Mouse (Mus musculus) neural tube, embryonic 13.5 days (tissue): ENCODE measurements at regions not wholly inside any gene's neighbourhood (a gene's known extent, or its start where the extent isn't known, plus 50 kb on each side); places are given as distances from the start of the nearest gene placed in this dataset.

Experiments used
- ATAC-seq: fragments of 200-750 bp; cut with Nextera tagmentation; 2 replicates; pipeline ENCODE4 v1.8.0; 2017; ENCODE audit warnings: low read depth, mild to moderate bottlenecking, moderate TSS enrichment, moderate library complexity
- H3K27ac ChIP-seq: fragments of 300-500 bp; sonication (generic); replicated peaks from 2 replicates; pipeline ENCODE4 v1.5.1; 2015; ENCODE audit warnings: moderate library complexity, mild to moderate bottlenecking, inconsistent platforms
- H3K27me3 ChIP-seq: fragments of 300-500 bp; sonication (generic); 2 replicates; pipeline ENCODE4 v1.6.1; 2015; ENCODE audit warnings: mild to moderate bottlenecking, inconsistent platforms
- H3K36me3 ChIP-seq: fragments of 300-500 bp; sonication (generic); 2 replicates; pipeline ENCODE4 v1.6.1; 2015; ENCODE audit warnings: mild to moderate bottlenecking, inconsistent platforms
- H3K4me1 ChIP-seq: fragments of 300-500 bp; sonication (generic); replicated peaks from 2 replicates; pipeline ENCODE4 v1.6.1; 2015; ENCODE audit warnings: inconsistent platforms
- H3K4me2 ChIP-seq: fragments of 300-500 bp; sonication (generic); 2 replicates; pipeline ENCODE4 v1.6.1; 2015; ENCODE audit warnings: inconsistent platforms, mild to moderate bottlenecking, moderate library complexity
- H3K4me3 ChIP-seq: fragments of 300-500 bp; sonication (generic); 2 replicates; pipeline ENCODE4 v1.5.1; 2015; ENCODE audit warnings: mild to moderate bottlenecking, inconsistent platforms
- H3K9ac ChIP-seq: fragments of 300-500 bp; sonication (generic); 2 replicates; pipeline ENCODE4 v1.6.1; 2015; ENCODE audit warnings: moderate library complexity, mild to moderate bottlenecking, inconsistent platforms
- H3K9me3 ChIP-seq: fragments of 300-500 bp; sonication (generic); 2 replicates; pipeline ENCODE4 v1.6.1; 2016; ENCODE audit warnings: inconsistent platforms
- WGBS: fragments of 180-500 bp; shearing (Covaris S2); methylation state at CpG from one replicate; pipeline ENCODE4 v1.1.7; 2015; 5-methylcytosine and 5-hydroxymethylcytosine counted together

DNA sequence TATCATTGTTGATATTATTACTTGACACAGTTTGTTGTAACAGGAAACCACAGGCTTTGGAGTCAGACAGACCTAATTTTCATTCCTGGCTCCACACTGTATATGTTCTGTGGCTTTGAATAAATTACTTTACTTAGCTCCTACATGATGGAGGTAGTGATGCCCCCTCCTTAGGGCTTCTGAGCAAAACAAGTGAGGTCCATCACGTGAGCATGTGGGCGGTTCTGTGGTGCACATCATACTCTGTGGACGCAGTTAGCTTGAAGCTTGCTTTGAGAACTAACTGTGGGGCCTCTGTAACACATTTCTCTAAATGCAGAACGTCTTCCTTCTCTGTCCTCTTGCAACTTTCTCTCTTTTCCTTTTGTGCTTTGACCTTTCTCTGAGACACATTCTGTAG lies 251.4 kb downstream of the Ccdc91 start:
- no peaks in the 10 kb centered on the region for H3K9me3 ChIP-seq
- no peak overlapping the region for H3K9ac ChIP-seq
- ATAC-seq: no peak
- H3K4me1 ChIP-seq: no peaks in the 10 kb centered on the region
- H3K27ac ChIP-seq: no peak overlapping the region
- no peaks in the 10 kb centered on the region for H3K36me3 ChIP-seq
- 84% methylated on average over 4 of the region's 4 CpGs for WGBS
- no peak overlapping the region for H3K4me2 ChIP-seq
- no peaks in the 10 kb centered on the region for H3K27me3 ChIP-seq
- no peak overlapping the region for H3K4me3 ChIP-seq

DNA sequence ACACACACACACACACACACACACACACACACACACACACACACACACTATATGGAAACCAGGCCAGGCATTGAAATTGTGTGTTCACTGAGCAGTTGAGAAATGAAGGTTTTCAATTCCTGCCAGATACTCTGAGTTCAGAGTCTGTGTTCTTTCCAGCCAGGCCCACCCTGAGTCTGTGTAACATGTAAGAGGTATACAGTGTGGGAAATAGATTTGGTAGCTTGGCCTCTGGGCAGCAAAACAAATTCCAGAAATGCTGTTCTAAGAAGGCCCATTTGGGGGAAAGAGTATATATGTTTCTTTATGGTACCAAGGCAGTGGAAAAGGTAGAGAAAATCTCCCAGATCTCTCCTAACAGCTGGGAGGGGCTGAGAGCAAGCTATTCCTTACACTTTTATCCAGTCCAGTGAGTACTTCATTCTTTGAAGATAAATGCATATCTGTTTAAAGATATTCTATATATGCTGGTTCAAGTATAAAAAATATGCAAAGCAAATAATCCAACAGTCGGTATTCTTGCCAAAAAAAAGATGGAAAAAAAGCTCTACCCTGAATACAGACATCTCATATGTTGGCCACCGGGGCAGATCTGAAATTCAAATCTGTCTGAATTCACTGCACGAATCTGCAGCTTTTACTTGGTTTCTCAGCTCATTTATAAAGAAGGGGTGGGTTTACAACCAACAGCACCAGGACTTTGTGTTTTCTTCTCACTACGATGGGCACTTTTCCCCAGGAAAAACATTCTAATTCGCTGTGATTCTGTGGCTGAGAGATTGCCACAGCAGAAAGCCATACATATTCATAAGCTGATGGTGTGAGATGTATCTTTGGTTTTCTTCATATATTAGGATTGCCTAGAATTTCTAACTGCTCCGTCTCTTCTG lies 252.3 kb downstream of the Ccdc91 start:
- ATAC-seq: no peak
- Histone ChIP-seq H3K27me3 (no peaks in the 10 kb centered on the region), H3K9ac (no peak overlapping the region), H3K36me3 (no peaks in the 10 kb centered on the region), H3K9me3 (no peaks in the 10 kb centered on the region), H3K4me1 (no peaks in the 10 kb centered on the region), H3K27ac (no peak overlapping the region), H3K4me3 (no peak overlapping the region), H3K4me2 (no peak overlapping the region)
- WGBS: 82% methylated on average over 6 of the region's 6 CpGs

DNA sequence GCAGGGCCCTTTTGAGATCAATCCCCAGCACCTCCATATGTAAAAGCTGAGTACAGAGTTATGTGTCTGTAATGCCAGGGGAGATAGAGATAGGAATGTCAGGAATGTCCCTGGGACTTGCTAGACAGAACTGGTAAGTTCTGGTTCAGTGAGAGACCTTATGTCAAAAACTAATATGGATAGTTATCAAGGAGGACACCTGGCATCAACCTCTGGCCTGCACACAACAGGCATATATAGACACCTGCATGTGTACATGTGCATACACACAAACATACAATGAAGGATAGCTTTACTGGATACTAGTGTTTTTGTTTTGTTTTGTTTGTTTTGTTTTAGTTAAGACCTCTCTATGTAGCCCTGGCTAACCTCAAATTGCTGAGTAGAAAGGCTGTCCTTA lies 254.1 kb downstream of the Ccdc91 start:
- no peak overlapping the region for H3K27ac ChIP-seq
- no peak overlapping the region for H3K9ac ChIP-seq
- no peak for ATAC-seq
- no peak overlapping the region for H3K4me3 ChIP-seq
- H3K4me1 ChIP-seq: no peaks in the 10 kb centered on the region
- H3K27me3 ChIP-seq: no peaks in the 10 kb centered on the region
- H3K36me3 ChIP-seq: no peaks in the 10 kb centered on the region
- no peak overlapping the region for H3K4me2 ChIP-seq
- H3K9me3 ChIP-seq: no peaks in the 10 kb centered on the region

DNA sequence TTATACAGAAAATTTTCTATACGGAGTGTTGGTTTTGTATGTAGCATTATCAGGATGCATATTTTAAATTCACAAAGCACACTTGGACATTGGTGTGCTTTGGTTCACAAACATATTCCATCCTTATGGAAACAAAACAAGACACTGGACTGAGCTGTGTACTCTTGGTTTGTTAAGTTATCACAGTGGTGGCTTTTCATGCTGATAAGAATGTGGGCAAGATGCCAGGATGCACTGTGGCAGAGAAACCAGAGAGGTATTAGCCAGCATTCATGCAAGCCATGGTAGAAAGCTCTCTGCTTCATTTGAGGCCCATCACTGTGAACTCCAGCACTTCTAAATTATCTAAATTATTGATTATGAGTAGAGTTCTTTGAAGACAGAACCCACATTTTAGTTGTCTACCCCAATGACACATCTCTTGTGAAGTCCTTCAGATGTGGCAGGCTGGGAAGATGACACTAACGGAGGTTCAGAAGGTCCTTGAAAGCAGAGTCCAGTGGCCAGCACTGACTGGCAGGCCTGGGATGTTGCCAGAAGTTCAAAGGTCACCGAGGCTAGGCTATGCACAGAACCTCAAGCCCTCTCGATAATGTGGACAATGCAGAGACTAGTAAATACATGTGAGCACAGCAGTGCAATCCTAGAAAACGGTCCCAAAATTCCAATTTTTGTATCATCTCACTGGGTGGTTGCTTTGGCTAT lies 263.1 kb downstream of the Ccdc91 start:
- ATAC-seq: no peak
- 91% methylated on average over 5 of the region's 5 CpGs for WGBS

DNA sequence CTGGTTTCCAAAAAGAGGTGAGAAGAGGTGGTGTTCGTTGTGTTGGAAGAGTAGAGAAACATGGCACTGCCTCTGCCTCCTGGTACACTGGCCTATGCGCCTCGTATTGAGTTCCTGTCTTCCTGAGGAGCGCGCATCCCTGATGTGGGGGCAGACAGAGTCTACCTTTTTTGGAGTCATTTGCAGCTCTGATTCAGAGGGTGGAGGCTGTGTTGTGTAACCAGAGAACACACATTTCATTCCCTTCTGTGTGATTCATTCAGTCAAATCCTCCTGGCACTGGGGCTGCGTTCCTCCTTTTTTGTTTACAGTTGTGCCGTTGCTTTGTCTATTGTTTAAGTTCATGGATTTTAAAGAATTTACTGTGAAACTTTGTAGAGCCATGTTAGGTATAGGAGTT lies 265.8 kb downstream of the Ccdc91 start:
- WGBS: 65% methylated on average over 7 of the region's 7 CpGs
- no peaks in the 10 kb centered on the region for H3K4me1 ChIP-seq
- no peaks in the 10 kb centered on the region for H3K36me3 ChIP-seq
- no peak overlapping the region for H3K27ac ChIP-seq
- H3K9ac ChIP-seq: no peak overlapping the region
- H3K9me3 ChIP-seq: no peaks in the 10 kb centered on the region
- H3K4me2 ChIP-seq: no peak overlapping the region
- no peak overlapping the region for H3K4me3 ChIP-seq
- no peak for ATAC-seq
- H3K27me3 ChIP-seq: no peaks in the 10 kb centered on the region

More for the DNA sequence above, 263.1 kb downstream of the Ccdc91 start:
- Histone ChIP-seq H3K4me2 (no peak overlapping the region), H3K4me3 (no peak overlapping the region), H3K27ac (no peak overlapping the region), H3K36me3 (no peaks in the 10 kb centered on the region), H3K9ac (no peak overlapping the region), H3K9me3 (no peaks in the 10 kb centered on the region), H3K27me3 (no peaks in the 10 kb centered on the region), H3K4me1 (no peaks in the 10 kb centered on the region)

DNA sequence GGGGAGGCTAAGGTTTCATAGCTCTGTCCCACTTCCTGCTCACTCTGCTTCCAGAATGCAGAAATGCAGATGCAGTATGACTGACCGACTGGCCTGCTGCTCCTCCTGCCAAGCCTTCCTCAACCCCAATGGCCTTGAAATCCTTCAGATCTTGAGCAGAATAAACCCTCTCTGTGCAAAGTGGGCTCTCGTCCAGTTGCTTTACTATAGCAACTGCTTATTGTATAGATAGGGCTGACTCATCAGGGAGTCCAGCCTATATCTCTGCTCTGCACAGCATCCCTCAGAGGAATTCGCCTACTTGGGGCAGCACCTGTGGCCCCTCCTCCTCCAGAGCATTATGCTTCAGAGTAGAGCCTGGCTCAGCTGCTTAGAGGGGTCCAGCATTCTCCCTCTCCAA lies 268.5 kb downstream of the Ccdc91 start:
- 57% methylated on average over 3 of the region's 3 CpGs for WGBS
- H3K36me3 ChIP-seq: no peaks in the 10 kb centered on the region
- H3K27ac ChIP-seq: no peak overlapping the region
- no peaks in the 10 kb centered on the region for H3K4me1 ChIP-seq
- H3K4me3 ChIP-seq: no peak overlapping the region
- H3K27me3 ChIP-seq: no peaks in the 10 kb centered on the region
- ATAC-seq: no peak
- H3K9ac ChIP-seq: no peak overlapping the region
- H3K4me2 ChIP-seq: no peak overlapping the region
- no peaks in the 10 kb centered on the region for H3K9me3 ChIP-seq

DNA sequence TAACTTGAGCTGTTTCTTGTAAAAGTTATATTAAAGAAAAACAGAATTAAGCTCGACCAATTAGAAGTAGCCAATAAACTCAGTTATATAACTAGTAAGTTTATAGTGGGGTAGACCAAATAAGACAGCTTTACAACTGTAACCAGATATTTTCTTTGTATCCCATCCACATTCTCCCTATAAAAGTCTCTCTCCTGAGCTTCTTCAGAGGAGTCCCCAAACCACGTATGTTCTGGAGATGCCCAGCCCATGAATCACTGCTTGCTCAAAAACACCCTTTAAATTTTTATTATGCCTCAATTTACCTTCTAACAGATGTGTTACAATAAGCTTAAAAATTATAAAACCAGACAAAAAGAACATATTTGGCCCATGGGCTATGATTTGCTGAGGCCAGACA lies 270.1 kb downstream of the Ccdc91 start:
- Histone ChIP-seq H3K4me1 (no peaks in the 10 kb centered on the region), H3K27ac (no peak overlapping the region), H3K4me2 (no peak overlapping the region), H3K9ac (no peak overlapping the region), H3K36me3 (no peaks in the 10 kb centered on the region), H3K27me3 (no peaks in the 10 kb centered on the region), H3K9me3 (no peaks in the 10 kb centered on the region), H3K4me3 (no peak overlapping the region)
- WGBS: 83% methylated on average over 2 of the region's 2 CpGs
- ATAC-seq: no peak

DNA sequence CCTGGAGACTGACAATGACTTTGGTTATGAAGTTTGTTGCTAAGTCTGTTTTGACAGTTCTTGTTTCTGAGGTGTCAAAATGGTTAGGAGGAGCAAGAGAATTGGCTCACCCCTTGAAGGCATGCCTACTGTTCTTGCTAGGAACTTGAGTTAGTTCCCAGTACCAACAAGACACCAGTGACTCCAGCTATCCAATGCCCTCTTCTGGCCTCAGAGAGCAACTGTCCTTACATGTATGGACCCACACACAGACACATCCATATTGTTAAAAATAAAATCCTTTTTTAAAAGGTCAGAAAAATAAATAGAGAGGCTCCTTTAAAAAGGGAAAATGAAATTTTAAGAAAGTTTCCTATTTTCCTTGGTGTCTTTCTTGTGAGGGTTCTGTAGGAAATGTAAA lies 272.3 kb downstream of the Ccdc91 start:
- H3K9me3 ChIP-seq: no peaks in the 10 kb centered on the region
- H3K9ac ChIP-seq: no peak overlapping the region
- no peaks in the 10 kb centered on the region for H3K36me3 ChIP-seq
- H3K4me3 ChIP-seq: no peak overlapping the region
- no peaks in the 10 kb centered on the region for H3K27me3 ChIP-seq
- H3K4me1 ChIP-seq: no peaks in the 10 kb centered on the region
- no peak overlapping the region for H3K27ac ChIP-seq
- no peak overlapping the region for H3K4me2 ChIP-seq
- ATAC-seq: no peak

DNA sequence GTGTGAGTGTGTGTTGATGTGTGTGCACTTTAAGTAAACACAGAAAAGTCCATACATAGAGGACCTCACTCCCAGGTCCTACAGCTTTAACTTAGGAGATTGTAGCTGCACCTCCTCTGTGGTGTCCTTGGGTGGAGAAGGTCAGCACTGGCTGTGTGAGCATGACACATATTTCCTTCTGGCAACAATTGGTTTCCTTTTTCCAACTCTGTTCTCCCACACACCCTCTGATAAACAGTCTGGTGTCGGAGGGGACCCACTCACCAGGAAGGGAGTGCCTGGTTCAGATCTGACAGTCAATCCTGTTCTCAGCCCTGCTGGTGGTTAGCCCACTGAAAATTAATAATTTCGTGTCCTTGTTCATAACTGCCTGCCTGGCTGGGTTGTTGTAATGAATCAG lies 276.7 kb downstream of the Ccdc91 start:
- WGBS: 59% methylated on average over 2 of the region's 2 CpGs
- Histone ChIP-seq H3K27me3 (no peaks in the 10 kb centered on the region), H3K4me3 (no peak overlapping the region), H3K4me1 (no peaks in the 10 kb centered on the region), H3K4me2 (no peak overlapping the region), H3K9ac (no peak overlapping the region), H3K36me3 (no peaks in the 10 kb centered on the region), H3K9me3 (no peaks in the 10 kb centered on the region), H3K27ac (no peak overlapping the region)
- no peak for ATAC-seq

DNA sequence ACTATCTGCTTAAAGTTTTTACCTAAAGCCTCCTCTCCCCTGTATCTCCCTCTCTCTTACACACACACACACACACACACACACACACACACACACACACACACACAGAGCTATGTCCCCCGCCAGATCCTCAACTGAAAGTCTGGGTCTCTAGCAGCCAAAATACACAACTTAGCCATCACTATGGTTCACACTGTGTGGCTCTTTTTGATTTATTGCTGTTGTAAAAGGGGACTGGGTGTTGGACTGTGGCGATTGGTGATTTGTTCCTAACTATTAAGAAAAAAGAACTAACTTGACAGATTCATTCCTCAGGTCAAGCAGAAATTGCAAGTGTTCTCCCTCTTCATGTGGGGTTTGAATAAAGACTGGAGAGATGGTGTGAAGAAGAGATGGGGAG lies 278.2 kb downstream of the Ccdc91 start:
- ATAC-seq: no peak
- Histone ChIP-seq H3K9me3 (no peaks in the 10 kb centered on the region), H3K27me3 (no peaks in the 10 kb centered on the region), H3K4me3 (no peak overlapping the region), H3K9ac (no peak overlapping the region), H3K36me3 (no peaks in the 10 kb centered on the region), H3K4me1 (no peaks in the 10 kb centered on the region), H3K4me2 (no peak overlapping the region), H3K27ac (no peak overlapping the region)
- WGBS: 59% methylated on average over 2 of the region's 2 CpGs

DNA sequence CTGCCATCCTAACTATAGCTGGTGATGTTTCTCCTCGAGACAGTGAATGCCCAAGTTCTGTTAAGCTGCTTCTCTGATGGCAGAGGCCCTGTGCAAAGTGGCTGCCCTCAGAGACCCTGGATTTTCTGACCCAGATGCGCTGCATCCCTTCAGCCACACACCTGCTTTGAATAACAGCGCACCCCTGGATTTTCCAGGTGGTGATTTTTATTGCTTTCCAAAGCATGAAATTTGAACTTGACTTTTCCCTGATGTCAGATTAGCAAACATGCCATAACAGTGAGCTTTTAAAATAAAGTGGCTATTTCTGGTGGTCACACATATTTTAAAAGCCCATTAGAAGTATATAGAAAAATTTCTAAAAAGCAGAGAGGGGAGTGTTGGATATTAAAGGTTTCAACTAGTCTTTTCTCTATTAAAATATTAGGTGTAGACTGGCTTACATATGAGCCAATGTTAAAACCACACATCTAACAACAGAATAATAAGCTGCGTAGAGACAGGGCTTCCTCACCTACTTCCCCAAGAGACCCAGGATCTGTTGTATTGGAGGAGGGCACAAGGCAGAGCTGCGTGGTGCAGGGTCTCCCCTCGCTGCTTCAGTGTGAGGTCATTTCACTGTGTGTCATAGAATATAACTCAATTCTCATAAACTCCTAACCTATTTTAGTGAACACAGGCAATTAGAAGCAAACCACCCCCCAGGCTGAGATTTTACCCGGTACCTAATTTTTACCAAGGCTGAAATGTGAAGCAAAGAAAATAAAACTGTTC lies 280.3 kb downstream of the Ccdc91 start:
- Histone ChIP-seq H3K9me3 (no peaks in the 10 kb centered on the region), H3K27me3 (no peaks in the 10 kb centered on the region), H3K4me2 (no peak overlapping the region), H3K36me3 (no peaks in the 10 kb centered on the region), H3K27ac (no peak overlapping the region), H3K4me3 (no peak overlapping the region), H3K4me1 (no peaks in the 10 kb centered on the region), H3K9ac (no peak overlapping the region)
- no peak for ATAC-seq
- 84% methylated on average over 7 of the region's 7 CpGs for WGBS

DNA sequence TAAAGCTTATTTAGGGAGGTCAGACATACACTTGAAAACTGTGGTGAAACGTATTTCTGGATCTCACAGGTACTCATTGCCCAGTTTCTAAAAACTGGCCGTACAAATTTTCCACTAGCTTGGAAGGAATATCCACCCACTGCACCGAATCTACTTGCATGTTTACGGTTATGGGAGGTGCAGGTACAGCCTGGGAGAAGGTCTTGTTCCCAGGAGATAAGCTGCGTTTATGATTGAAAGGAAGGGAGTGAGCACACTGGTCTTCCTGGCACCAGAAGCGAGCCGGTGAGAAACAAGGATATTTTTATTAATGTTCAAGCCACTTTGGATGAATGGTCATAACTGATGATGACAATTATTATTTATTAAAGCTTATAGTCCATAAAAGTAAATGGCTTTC lies 283.9 kb downstream of the Ccdc91 start:
- Histone ChIP-seq H3K9ac (no peak overlapping the region), H3K27ac (no peak overlapping the region), H3K36me3 (no peaks in the 10 kb centered on the region), H3K4me2 (no peak overlapping the region), H3K9me3 (no peaks in the 10 kb centered on the region), H3K4me3 (no peak overlapping the region), H3K4me1 (no peaks in the 10 kb centered on the region), H3K27me3 (no peaks in the 10 kb centered on the region)
- 89% methylated on average over 7 of the region's 7 CpGs for WGBS
- ATAC-seq: no peak
